Mouse (Mus musculus) spleen, postnatal 10 days (tissue): Measurements from ENCODE around the gene Vmn2r23.
"Not testable (repeated sequence)": the region's sequence is repeated elsewhere in the genome, so short reads cannot be mapped to it uniquely, and the experiment has no call there.

Experiments
- DNase-seq, 2 experiments: peaks; one replicate each; pipeline ENCODE4 v3.0.0; 2021 to 2022; ENCODE audit warnings: low spot score in 2 of 2

The Vmn2r23 gene

GRCm38 (mm10) chr6:123702370-123702769 lies at the start of gene Vmn2r23:
Vmn2r23 (plus strand) TSS chr6:123702670.
- DNase-seq = no peak

- no peak for DNase-seq
Measured at GRCm38 (mm10) chr6:123657040-123657439, 45.4 kb upstream of the Vmn2r23 start.

- not testable (repeated sequence) for DNase-seq
Measured at GRCm38 (mm10) chr6:123696639-123697038, 5.8 kb upstream of the Vmn2r23 start.

GRCm38 (mm10) chr6:123697213-123697612 lies 5.3 kb upstream of the Vmn2r23 start:
- DNase-seq = no peak

- no peak for DNase-seq
Measured at GRCm38 (mm10) chr6:123770031-123770430, 67.6 kb downstream of the Vmn2r23 start.

- DNase-seq = no peak
Measured at GRCm38 (mm10) chr6:123778579-123778978, 76.1 kb downstream of the Vmn2r23 start, which contains the start of gene Vmn2r24. Vmn2r24 (plus strand) TSS chr6:123778879.

GRCm38 (mm10) chr6:123784857-123785256 lies 82.4 kb downstream of the Vmn2r23 start:
- no peak for DNase-seq

GRCm38 (mm10) chr6:123793746-123794145 lies 91.3 kb downstream of the Vmn2r23 start:
- DNase-seq = no peak
